Mouse (Mus musculus): ENCODE data around the gene Il4.
"Not testable (repeated sequence)": the region's sequence is repeated elsewhere in the genome, so short reads cannot be mapped to it uniquely, and the experiment has no call there.

Il4 gene

GRCm38 (mm10) chr11:53557992-53558391 is 60.5 kb downstream of the Il4 start:
- not testable (repeated sequence) for DNase-seq

- not testable (repeated sequence) for DNase-seq
Measured at GRCm38 (mm10) chr11:53556529-53556928, 61.9 kb downstream of the Il4 start.
